Mouse (Mus musculus) small intestine, adult 2 months (tissue): Measurements from ENCODE around the gene Nup43. TPM values are rescaled to one million over a fixed set of nuclear protein-coding genes. Genes with fewer than 3 reads are reported as not detected.

Source experiments
- H3K27ac ChIP-seq: fragments of 200-500 bp; 2 replicates; pipeline ENCODE4 v1.5.1; 2012; ENCODE audit warnings: low read depth, low read length, control low read depth, inconsistent platforms; ENCODE audit not compliant: insufficient read depth
- H3K27me3 ChIP-seq: fragments of 200-500 bp; 2 replicates; pipeline ENCODE4 v1.6.1; 2012; ENCODE audit warnings: mild to moderate bottlenecking, moderate library complexity, low read length, inconsistent platforms; ENCODE audit not compliant: control insufficient read depth, insufficient read depth
- H3K36me3 ChIP-seq: fragments of 200-500 bp; 2 replicates; pipeline ENCODE4 v1.6.1; 2012; ENCODE audit warnings: mild to moderate bottlenecking, low read length, control low read depth, inconsistent platforms; ENCODE audit not compliant: control insufficient read depth, insufficient read depth
- H3K4me1 ChIP-seq: fragments of 200-500 bp; 2 replicates; pipeline ENCODE4 v1.6.1; 2012; ENCODE audit warnings: low read length, inconsistent platforms, mixed read lengths; ENCODE audit not compliant: control insufficient read depth, insufficient read depth, insufficient read length
- H3K4me3 ChIP-seq: fragments of 200-500 bp; 2 replicates; pipeline ENCODE4 v1.5.1; 2012; ENCODE audit warnings: low read depth, mild to moderate bottlenecking, control low read depth, inconsistent platforms, low read length, moderate library complexity
- CTCF ChIP-seq: fragments of 200-500 bp; IDR thresholded peaks from 2 replicates; pipeline ENCODE4 v1.5.1; 2012; ENCODE audit warnings: low read depth, mild to moderate bottlenecking, control low read depth, inconsistent platforms, low read length, moderate library complexity, mixed read lengths; ENCODE audit not compliant: insufficient replicate concordance, insufficient read length; ENCODE audit errors: extremely low read depth
- POLR2A ChIP-seq: fragments of 200-500 bp; IDR thresholded peaks from 2 replicates; pipeline ENCODE4 v1.6.1; 2012; ENCODE audit warnings: low read depth, mild to moderate bottlenecking, control low read depth, inconsistent platforms, low read length, moderate library complexity
- WGBS: fragments of 180-500 bp; shearing (Covaris S2); methylation state at CpG from one replicate; pipeline ENCODE4 v1.1.7; 2018; 5-methylcytosine and 5-hydroxymethylcytosine counted together
- polyA plus RNA-seq: library from polyadenylated mRNA; depleted of rRNA; stranded (reverse); fragments of >200 nt; gene quantifications from 2 replicates; pipeline ENCODE4 v1.2.3, GENCODE M21; 2012; rRNA removed

The Nup43 gene
- polyA plus RNA-seq, 1 experiment, result 2.6 TPM

DNA sequence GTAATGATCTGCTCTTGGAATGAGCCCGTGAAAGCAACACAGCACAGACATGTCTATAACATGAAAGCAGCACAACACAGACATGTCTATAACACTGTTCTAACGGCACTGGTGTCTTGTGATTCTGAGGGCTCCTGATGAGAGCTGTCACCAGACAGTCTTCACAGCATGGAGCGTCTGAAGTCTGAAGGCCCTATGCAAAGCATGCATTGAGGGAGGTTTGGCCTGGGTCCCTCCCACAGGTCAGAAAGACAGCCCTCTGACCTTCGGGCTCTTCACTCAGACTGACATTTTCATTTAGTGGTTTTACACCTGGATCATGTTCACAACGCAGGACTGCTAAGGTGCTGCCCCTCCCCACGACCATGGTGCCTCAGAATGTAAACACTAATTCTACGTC lies 47.8 kb downstream of the Nup43 start:
- no peak overlapping the region for H3K4me3 ChIP-seq
- no peak for TF ChIP-seq CTCF
- no peak for TF ChIP-seq POLR2A
- no peaks in the 10 kb centered on the region for H3K27me3 ChIP-seq
- no peaks in the 10 kb centered on the region for H3K4me1 ChIP-seq
- no peak overlapping the region for H3K27ac ChIP-seq
- 65% methylated on average over 7 of the region's 7 CpGs for WGBS
- H3K36me3 ChIP-seq, result peaks cover 38% of the 10 kb centered on the region

DNA sequence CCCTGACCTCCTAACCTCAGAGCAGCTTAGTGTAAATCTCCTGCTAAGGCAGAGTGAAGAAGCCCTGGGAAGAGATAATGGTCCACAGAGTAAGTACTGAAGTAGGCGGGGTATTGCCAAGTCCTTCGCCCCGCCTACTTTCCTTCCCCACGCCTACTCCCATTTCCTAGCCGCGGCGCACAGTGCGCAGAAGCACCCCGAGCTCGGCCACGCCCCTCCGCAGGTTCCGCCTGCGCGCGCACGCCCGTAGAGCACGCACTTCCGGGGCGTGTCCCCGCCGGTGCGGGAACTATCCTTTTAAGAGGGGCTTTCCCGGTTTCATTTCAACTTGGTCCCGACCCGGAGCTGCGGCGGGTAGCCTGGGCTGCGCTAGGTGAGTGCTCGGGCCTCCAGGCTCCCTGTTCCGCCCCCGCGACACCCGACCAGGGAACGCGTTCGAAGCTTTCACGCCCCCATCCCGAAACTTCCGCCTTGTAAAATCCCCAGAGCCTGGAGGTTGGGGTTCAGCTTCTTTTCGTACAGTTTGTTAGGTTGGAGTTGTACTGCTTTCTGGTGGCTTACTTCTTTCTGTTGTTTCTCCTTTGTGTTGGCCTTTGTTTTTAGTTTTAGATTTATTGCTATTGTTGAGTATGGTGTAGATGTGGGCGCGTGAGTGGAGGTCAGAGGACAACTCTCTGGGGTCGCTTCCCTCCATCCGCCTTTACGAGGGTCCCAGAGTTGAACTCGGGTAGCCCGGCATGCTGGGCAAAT lies 58.6 kb downstream of the Nup43 start, which contains the start of gene Katna1:
Gene Katna1, plus strand, starts transcription at position 250 of the 750 bp plus-strand sequence.
- Histone ChIP-seq H3K4me3 (peak within 1 kb of the TSS; percentile 67), H3K4me1 (peaks cover 2% of the 10 kb centered on the region), H3K27me3 (no peaks in the 10 kb centered on the region), H3K36me3 (no peaks in the 10 kb centered on the region), H3K27ac (peak within 1 kb of the TSS; percentile 32)
- TF ChIP-seq POLR2A, result peak; percentile 65; the same call in 1 of the 2 replicates
- TF ChIP-seq CTCF, result no peak
- under 1% methylated on average over 49 of the region's 49 CpGs for WGBS

- 0% methylated on average over 8 of the region's 8 CpGs for WGBS
- Histone ChIP-seq H3K27me3 (no peaks in the 10 kb centered on the region), H3K27ac (peak overlapping the region; percentile 32; the same call in 1 of the 2 replicates), H3K36me3 (no peaks in the 10 kb centered on the region), H3K4me3 (peak overlapping the region; percentile 67), H3K4me1 (peaks cover 2% of the 10 kb centered on the region)
- no peak for TF ChIP-seq POLR2A
- no peak for TF ChIP-seq CTCF
Measured at GRCm38 (mm10) chr10:7726501-7726812, 59.2 kb downstream of the Nup43 start.

DNA sequence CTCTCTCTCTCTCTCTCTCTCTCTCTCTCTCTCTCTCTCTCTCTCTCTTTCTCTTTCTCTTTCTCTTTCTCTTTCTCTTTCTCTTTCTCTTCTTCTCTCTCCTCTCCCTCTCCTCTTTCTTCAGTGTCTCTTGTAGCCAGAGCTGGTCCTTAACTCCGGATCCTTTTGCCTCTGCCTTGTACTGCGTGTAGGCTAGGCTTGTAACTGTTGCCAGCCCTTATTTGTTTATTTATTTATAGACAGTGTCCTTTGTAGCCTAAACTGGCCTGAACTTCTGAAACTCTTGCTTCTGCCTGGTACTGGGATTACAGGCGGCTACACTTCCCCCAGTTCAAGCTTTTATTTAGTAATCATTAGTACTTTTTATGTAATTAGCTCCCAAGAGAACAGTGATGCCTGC lies 59.7 kb downstream of the Nup43 start:
- Histone ChIP-seq H3K4me3 (no peak overlapping the region), H3K27ac (no peak overlapping the region), H3K4me1 (peaks cover 2% of the 10 kb centered on the region), H3K27me3 (no peaks in the 10 kb centered on the region), H3K36me3 (no peaks in the 10 kb centered on the region)
- TF ChIP-seq POLR2A, result no peak
- TF ChIP-seq CTCF, result no peak
- WGBS, result 11% methylated on average over 3 of the region's 3 CpGs

Other genes with a start within 250 kb of the Nup43 start
- 0.13 and 0.27 TPM in 2 replicates for gene Ulbp1, start 193.9 kb upstream of the Nup43 start, polyA plus RNA-seq
- 3.9 and 5.1 TPM in 2 replicates for gene Lrp11, start 77.7 kb upstream of the Nup43 start, polyA plus RNA-seq
- gene Pcmt1, start 13.6 kb downstream of the Nup43 start, polyA plus RNA-seq, result 8.6 and 14.7 TPM in 2 replicates
- 3.9 and 9.0 TPM in 2 replicates for gene Lats1, start 13.7 kb downstream of the Nup43 start, polyA plus RNA-seq
- 0.96 and 1.9 TPM in 2 replicates for gene Katna1, start 58.5 kb downstream of the Nup43 start, polyA plus RNA-seq
- gene Ginm1, start 125.3 kb downstream of the Nup43 start, polyA plus RNA-seq, result 5.0 and 11.6 TPM in 2 replicates
- gene Ppil4, start 125.4 kb downstream of the Nup43 start, polyA plus RNA-seq, result 1.7 and 3.3 TPM in 2 replicates
- 4.0 and 12.8 TPM in 2 replicates for gene Zc3h12d, start 165.0 kb downstream of the Nup43 start, polyA plus RNA-seq